Mouse (Mus musculus) olfactory bulb, adult 2 months (tissue): ENCODE results near the gene Cntnap1. TPM values are rescaled to one million over a fixed set of nuclear protein-coding genes. Genes with fewer than 3 reads are reported as not detected.
"Not testable (repeated sequence)": the region's sequence is repeated elsewhere in the genome, so short reads cannot be mapped to it uniquely, and the experiment has no call there.

Experiments used
- H3K27ac ChIP-seq: fragments of 200-500 bp; 2 replicates; pipeline ENCODE4 v1.5.1; 2012; ENCODE audit warnings: low read depth, low read length; ENCODE audit not compliant: insufficient read depth
- H3K4me1 ChIP-seq: fragments of 200-500 bp; 2 replicates; pipeline ENCODE4 v1.6.1; 2012; ENCODE audit warnings: low read length; ENCODE audit not compliant: control insufficient read depth, insufficient read depth
- H3K4me3 ChIP-seq: fragments of 200-500 bp; 2 replicates; pipeline ENCODE4 v1.5.1; 2012; ENCODE audit warnings: mild to moderate bottlenecking, low read depth, low read length, moderate library complexity; ENCODE audit not compliant: insufficient read depth
- CTCF ChIP-seq: fragments of 200-500 bp; IDR thresholded peaks from 2 replicates; pipeline ENCODE4 v1.5.1; 2012; ENCODE audit warnings: low read depth, mild to moderate bottlenecking, low read length, moderate library complexity; ENCODE audit not compliant: insufficient read depth
- POLR2A ChIP-seq: fragments of 200-500 bp; IDR thresholded peaks from 2 replicates; pipeline ENCODE4 v1.6.1; 2012; ENCODE audit warnings: mild to moderate bottlenecking, low read depth, low read length, moderate library complexity; ENCODE audit not compliant: insufficient read depth
- WGBS: fragments of 180-500 bp; shearing (Covaris S2); methylation state at CpG from one replicate; pipeline ENCODE4 v1.1.7; 2018; 5-methylcytosine and 5-hydroxymethylcytosine counted together
- polyA plus RNA-seq: library from polyadenylated mRNA; stranded (reverse); fragments of >200 nt; gene quantifications from 2 replicates; pipeline ENCODE4 v1.2.4, GENCODE M21; 2012; ENCODE audit warnings: low replicate concordance; ENCODE audit not compliant: missing spikeins, insufficient read depth, insufficient read length

Cntnap1 gene
- polyA plus RNA-seq, result not detected in 2 replicates

DNA sequence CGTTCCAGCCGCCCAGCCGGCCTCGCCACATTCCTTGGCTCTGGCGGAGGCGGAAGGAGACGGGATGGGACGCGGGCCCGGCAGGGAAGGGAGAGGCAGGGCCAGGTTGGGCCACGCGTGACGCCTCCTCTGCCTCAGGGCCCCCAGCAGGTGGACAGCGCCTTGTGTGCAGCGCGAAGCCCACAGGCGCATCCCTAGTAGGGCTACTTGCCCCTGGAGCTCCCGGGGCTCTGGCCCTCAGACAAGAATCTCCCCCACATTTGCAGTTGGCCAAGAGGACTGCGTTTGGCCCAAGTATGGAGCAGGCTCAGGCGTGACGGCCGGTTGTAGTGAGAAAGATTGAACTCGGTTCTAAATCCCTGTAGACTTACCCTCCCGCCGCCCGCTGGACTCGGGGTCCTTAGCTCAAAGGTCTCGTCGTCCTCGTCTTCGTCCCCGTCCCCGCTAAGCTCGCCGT, at the start of gene Cntnap1:
Cntnap1 (plus strand) TSS at position 170 of the 457 bp plus-strand sequence.
- Histone ChIP-seq H3K27ac (peak within 1 kb of the TSS; percentile 49), H3K4me1 (peaks cover 39% of the 10 kb centered on the region), H3K4me3 (peak within 1 kb of the TSS; percentile 68)
- 2% methylated on average over 35 of the region's 35 CpGs for WGBS
- no peak for TF ChIP-seq CTCF
- no peak for TF ChIP-seq POLR2A

DNA sequence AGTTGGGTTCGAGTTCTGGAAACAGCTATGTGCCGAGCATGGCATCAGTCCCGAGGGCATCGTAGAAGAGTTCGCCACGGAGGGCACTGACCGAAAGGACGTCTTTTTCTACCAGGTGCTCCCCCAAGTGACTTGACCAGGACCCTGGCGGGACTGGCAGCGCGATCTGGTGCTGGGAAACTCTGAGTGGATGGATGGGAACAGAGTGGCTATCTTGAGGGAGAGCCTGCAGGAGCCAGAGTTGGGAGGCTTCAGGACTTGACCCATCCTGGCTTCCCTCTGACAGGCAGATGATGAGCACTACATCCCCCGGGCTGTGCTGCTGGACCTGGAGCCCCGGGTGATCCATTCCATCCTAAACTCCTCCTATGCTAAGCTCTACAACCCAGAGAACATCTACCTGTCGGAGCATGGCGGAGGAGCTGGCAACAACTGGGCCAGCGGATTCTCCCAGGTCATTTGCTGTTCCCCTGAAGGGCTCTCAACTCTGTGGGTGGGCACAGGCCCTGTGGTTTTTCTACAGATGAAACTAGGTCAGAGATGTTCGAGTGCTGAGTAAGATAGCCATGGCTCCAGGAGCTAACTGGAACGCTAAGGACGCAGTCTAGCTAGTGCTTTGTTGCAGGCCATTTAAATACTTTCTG, 49.7 kb upstream of the Cntnap1 start:
- peaks cover 16% of the 10 kb centered on the region for H3K4me1 ChIP-seq
- 15% methylated on average over 19 of the region's 19 CpGs for WGBS
- H3K27ac ChIP-seq, result peak overlapping the region; percentile 68; the same call in 1 of the 2 replicates
- TF ChIP-seq CTCF (no peak), POLR2A (no peak)
- peak overlapping the region; percentile 76 for H3K4me3 ChIP-seq

DNA sequence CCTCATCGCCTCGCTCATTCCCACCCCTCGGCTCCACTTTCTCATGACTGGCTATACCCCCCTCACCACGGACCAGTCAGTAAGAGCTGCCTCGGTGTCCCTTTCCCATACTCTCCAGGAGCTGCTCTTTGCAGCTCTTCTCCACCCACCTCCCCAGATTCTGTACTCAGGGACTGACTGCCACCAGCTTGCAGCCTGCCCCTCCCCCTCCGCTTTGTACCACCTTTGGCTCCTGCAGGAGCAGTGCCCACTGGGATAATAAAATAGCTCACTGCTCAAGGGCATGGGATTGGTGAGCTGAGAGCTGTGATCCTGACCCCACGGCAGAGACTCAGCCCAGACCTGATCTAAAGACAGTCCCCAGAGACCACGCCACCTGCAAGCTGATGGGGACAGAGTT, 45.8 kb upstream of the Cntnap1 start:
- not testable (repeated sequence) for H3K27ac ChIP-seq, H3K4me3 ChIP-seq, H3K4me1 ChIP-seq
- 94% methylated on average over 8 of the region's 8 CpGs for WGBS

DNA sequence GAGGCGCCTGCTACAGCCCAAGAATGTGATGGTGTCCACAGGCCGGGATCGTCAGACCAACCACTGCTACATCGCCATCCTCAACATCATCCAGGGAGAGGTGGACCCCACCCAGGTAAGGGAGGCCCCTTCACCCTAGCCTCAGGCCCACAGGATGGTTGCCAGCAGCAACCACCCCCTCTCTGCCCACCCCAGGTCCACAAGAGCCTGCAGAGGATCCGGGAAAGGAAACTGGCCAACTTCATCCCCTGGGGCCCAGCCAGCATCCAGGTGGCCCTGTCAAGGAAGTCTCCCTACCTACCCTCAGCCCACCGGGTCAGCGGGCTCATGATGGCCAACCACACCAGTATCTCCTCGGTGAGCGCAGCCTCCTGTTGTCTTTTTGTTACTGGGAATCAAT, 45.3 kb upstream of the Cntnap1 start:
- not testable (repeated sequence) for H3K27ac ChIP-seq, H3K4me1 ChIP-seq, H3K4me3 ChIP-seq
- 96% methylated on average over 9 of the region's 9 CpGs for WGBS

DNA sequence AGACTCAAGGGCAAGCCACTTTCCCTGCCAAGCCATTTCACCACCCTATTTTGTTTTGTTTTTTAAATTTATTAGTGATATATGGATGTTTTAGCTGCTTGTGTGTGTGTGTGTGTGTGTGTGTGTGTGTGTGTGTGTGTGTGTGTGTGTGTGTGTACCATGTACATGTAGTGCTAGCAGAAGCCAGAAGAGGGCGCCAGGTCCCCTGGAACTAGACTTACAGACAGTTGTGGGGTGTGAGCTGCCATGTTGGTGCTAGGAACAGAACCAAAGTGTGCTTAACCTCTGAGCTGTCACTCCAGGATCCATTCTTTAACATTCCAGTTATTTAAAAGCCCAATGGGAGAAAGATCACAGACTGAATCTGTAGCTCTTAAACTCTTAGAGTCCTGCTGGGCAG, 43.2 kb upstream of the Cntnap1 start:
- Histone ChIP-seq H3K27ac (no peak overlapping the region), H3K4me3 (no peak overlapping the region)
- 100% methylated on average over 1 of the region's 1 CpGs for WGBS

DNA sequence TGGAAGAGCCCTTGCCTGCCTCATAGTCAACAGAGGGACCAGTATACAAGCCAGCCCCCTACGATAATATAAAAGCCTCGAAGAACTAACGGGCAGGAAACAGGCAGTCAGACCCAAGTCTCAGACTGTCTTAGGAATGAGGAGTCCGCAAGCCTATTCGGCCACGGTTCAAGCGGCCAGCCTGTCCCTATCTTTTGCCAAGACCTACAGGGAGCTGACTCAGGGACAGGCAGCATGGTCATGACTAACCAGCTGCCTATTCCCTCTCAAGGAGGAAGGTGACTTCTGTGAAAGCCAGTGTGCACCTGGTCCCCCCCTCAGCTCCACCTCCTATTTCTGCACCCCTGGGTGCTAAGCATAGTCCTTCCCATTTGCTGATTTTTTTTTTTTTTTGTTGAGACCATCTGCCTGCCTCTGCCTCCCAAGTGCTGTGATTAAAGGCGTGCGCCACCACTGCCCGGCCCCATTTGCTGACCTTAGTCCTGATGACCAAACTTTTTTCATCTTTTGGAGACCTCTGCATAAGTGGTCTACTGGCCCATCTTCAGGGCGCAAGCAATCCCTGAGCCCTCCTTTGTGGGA, 41.2 kb upstream of the Cntnap1 start:
- no peak overlapping the region for H3K27ac ChIP-seq
- peaks cover 7% of the 10 kb centered on the region for H3K4me1 ChIP-seq
- no peak for TF ChIP-seq POLR2A
- TF ChIP-seq CTCF, result no peak
- WGBS, result 84% methylated on average over 11 of the region's 11 CpGs
- H3K4me3 ChIP-seq, result no peak overlapping the region

More for the DNA sequence above, 43.2 kb upstream of the Cntnap1 start:
- no peak for TF ChIP-seq CTCF
- TF ChIP-seq POLR2A, result no peak
- peaks cover 7% of the 10 kb centered on the region for H3K4me1 ChIP-seq

DNA sequence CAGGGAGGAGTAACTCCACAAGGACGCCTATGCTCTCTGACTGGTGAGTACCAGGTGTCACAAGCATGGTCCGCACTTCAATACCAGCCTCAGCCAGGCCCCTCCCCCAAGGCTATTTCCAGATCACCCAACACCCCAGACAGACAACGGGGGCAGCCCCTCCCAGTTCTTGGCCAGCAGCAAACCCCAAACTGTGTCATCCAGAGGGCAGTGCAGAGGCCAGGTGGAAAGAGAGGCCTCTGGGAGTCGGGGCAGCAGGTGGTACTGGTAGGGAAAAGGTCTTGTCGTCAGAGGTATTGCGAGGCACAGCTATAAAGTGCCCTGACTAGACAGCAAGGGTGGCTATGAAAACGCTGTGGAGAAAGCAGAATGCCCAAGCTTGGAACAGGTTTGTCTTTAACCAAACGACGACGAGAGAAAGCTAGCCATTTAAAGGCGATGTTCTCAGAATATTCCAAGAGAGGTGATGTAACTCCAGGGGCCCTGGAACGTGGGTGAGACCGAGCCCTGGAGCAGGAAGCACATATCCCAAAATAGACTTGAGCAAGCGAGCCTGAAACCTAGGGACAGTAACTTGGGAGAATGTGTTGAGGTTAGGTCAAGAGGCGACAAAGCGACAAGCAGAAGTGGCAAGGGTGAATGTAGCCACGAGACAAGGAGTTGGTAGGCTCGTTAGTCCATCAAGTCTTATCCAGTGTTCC, 40.1 kb upstream of the Cntnap1 start:
- H3K27ac ChIP-seq, result no peak overlapping the region

DNA sequence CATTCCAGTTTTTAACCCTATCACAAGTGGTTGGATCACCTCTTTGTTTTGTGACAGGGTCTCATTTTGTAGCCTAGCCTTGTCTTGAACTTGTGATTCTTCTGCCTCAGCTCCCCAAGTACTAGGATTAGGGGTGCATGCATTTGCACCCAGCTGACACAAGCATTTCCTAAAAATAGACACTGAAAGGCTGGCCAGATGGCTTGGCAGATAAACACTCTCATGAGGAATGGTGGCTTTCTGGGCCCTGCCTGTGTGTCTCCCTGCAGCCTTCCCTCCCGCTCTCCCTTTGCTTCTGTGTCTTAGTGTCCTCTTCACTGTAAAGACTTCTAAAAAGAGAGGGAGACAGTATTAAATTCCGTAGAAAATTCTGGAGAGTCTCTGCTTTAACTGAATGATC, 39.1 kb upstream of the Cntnap1 start:
- Histone ChIP-seq H3K4me1 (peaks cover 7% of the 10 kb centered on the region), H3K27ac (no peak overlapping the region), H3K4me3 (no peak overlapping the region)
- 85% methylated on average over 2 of the region's 2 CpGs for WGBS
- TF ChIP-seq POLR2A, result no peak
- no peak for TF ChIP-seq CTCF

More for the DNA sequence above, 40.1 kb upstream of the Cntnap1 start:
- TF ChIP-seq POLR2A (no peak), CTCF (no peak)
- H3K4me3 ChIP-seq, result no peak overlapping the region
- H3K4me1 ChIP-seq, result peaks cover 7% of the 10 kb centered on the region
- 46% methylated on average over 18 of the region's 18 CpGs for WGBS

DNA sequence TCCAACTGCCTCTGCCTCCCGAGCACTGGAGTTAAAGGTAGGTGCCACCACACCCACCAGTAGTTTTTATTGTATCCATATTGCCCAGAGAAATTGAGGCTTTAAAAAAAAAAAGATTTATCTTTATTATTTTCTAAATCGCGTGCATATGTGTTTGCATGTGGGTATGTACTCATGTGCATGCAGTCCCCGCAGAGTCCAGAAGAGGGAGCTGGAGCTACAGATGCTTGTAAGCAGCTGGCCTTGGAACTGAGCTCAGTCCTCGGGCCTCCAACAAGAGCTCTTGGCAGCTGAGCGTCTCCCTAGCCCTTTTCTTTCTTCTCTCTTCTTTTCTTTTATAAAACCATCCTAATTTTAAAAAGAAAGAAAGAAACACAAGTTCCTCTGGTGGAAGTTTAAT, 38.6 kb upstream of the Cntnap1 start:
- H3K4me3 ChIP-seq, result no peak overlapping the region
- TF ChIP-seq CTCF (no peak), POLR2A (no peak)
- WGBS, result 79% methylated on average over 6 of the region's 6 CpGs
- H3K27ac ChIP-seq, result no peak overlapping the region
- H3K4me1 ChIP-seq, result peaks cover 7% of the 10 kb centered on the region
